Mouse (Mus musculus): ENCODE data around the gene Pgpep1l. TPM values are rescaled to one million over a fixed set of nuclear protein-coding genes. Genes with fewer than 3 reads are reported as not detected.
"Not testable (repeated sequence)": the region's sequence is repeated elsewhere in the genome, so short reads cannot be mapped to it uniquely, and the experiment has no call there.

Pgpep1l gene
- polyA plus RNA-seq, 1 experiment from 2014 or later: not detected

GRCm38 (mm10) chr7:68293997-68294789 is 30.2 kb upstream of the Pgpep1l start:
- H3K9ac ChIP-seq: no peak overlapping the region
- H3K27ac ChIP-seq: no peak overlapping the region
- H3K4me3 ChIP-seq: no peak overlapping the region
- H3K4me2 ChIP-seq: no peak overlapping the region
- WGBS: 79% methylated on average over 16 of the region's 16 CpGs
- H3K36me3 ChIP-seq: no peaks in the 10 kb centered on the region
- H3K9me3 ChIP-seq: no peaks in the 10 kb centered on the region
- H3K4me1 ChIP-seq (replicated peaks): no peaks in the 10 kb centered on the region
- no peak for ATAC-seq (ENCODE audit: low FRiP score)
- no peaks in the 10 kb centered on the region for H3K27me3 ChIP-seq

- Histone ChIP-seq H3K4me1 (replicated peaks) (no peaks in the 10 kb centered on the region), H3K36me3 (no peaks in the 10 kb centered on the region), H3K4me3 (no peak overlapping the region), H3K27ac (no peak overlapping the region), H3K9ac (no peak overlapping the region), H3K4me2 (no peak overlapping the region), H3K9me3 (no peaks in the 10 kb centered on the region), H3K27me3 (no peaks in the 10 kb centered on the region)
- WGBS: 60% methylated on average over 1 of the region's 1 CpGs
- ATAC-seq (ENCODE audit: low FRiP score): no peak
These were observed 27.6 kb upstream of the Pgpep1l start for GRCm38 (mm10) chr7:68291603-68292002.

GRCm38 (mm10) chr7:68289081-68289480 is 25.0 kb upstream of the Pgpep1l start:
- Histone ChIP-seq H3K36me3 (no peaks in the 10 kb centered on the region), H3K4me2 (no peak overlapping the region), H3K27me3 (no peaks in the 10 kb centered on the region), H3K9me3 (no peaks in the 10 kb centered on the region), H3K9ac (no peak overlapping the region), H3K4me3 (no peak overlapping the region), H3K4me1 (replicated peaks) (no peaks in the 10 kb centered on the region), H3K27ac (no peak overlapping the region)
- 94% methylated on average over 8 of the region's 8 CpGs for WGBS
- no peak for ATAC-seq (ENCODE audit: low FRiP score)

- H3K9ac ChIP-seq; H3K36me3 ChIP-seq; H3K27ac ChIP-seq; H3K4me3 ChIP-seq; H3K4me1 ChIP-seq (replicated peaks); H3K27me3 ChIP-seq; ATAC-seq (ENCODE audit: low FRiP score); H3K9me3 ChIP-seq; H3K4me2 ChIP-seq: not testable (repeated sequence)
- WGBS: 93% methylated on average over 4 of the region's 4 CpGs
These were observed 24.0 kb upstream of the Pgpep1l start for GRCm38 (mm10) chr7:68288000-68288399.

- no peak overlapping the region for H3K9ac ChIP-seq
- no peak overlapping the region for H3K4me2 ChIP-seq
- 88% methylated on average over 2 of the region's 2 CpGs for WGBS
- no peak overlapping the region for H3K27ac ChIP-seq
- H3K36me3 ChIP-seq: no peaks in the 10 kb centered on the region
- no peaks in the 10 kb centered on the region for H3K9me3 ChIP-seq
- no peak for ATAC-seq (ENCODE audit: low FRiP score)
- H3K27me3 ChIP-seq: no peaks in the 10 kb centered on the region
- H3K4me1 ChIP-seq (replicated peaks): no peaks in the 10 kb centered on the region
- H3K4me3 ChIP-seq: no peak overlapping the region
These were observed 23.5 kb upstream of the Pgpep1l start for GRCm38 (mm10) chr7:68287582-68287981.

- WGBS: 93% methylated on average over 24 of the region's 24 CpGs
- Histone ChIP-seq H3K4me1 (replicated peaks) (no peaks in the 10 kb centered on the region), H3K9ac (no peak overlapping the region), H3K4me2 (no peak overlapping the region), H3K36me3 (no peaks in the 10 kb centered on the region), H3K4me3 (no peak overlapping the region), H3K27me3 (no peaks in the 10 kb centered on the region), H3K27ac (no peak overlapping the region), H3K9me3 (no peaks in the 10 kb centered on the region)
- no peak for ATAC-seq (ENCODE audit: low FRiP score)
These were observed 22.8 kb upstream of the Pgpep1l start for GRCm38 (mm10) chr7:68286526-68287481.

- H3K27me3 ChIP-seq: no peaks in the 10 kb centered on the region
- no peak overlapping the region for H3K4me3 ChIP-seq
- ATAC-seq (ENCODE audit: low FRiP score): no peak
- H3K27ac ChIP-seq: no peak overlapping the region
- no peaks in the 10 kb centered on the region for H3K9me3 ChIP-seq
- no peak overlapping the region for H3K9ac ChIP-seq
- no peaks in the 10 kb centered on the region for H3K36me3 ChIP-seq
- WGBS: 82% methylated on average over 8 of the region's 8 CpGs
- no peak overlapping the region for H3K4me2 ChIP-seq
- no peaks in the 10 kb centered on the region for H3K4me1 ChIP-seq (replicated peaks)
These were observed 21.8 kb upstream of the Pgpep1l start for GRCm38 (mm10) chr7:68285851-68286298.

GRCm38 (mm10) chr7:68283776-68284175 is 19.7 kb upstream of the Pgpep1l start:
- H3K27ac ChIP-seq: no peak overlapping the region
- 90% methylated on average over 7 of the region's 7 CpGs for WGBS

GRCm38 (mm10) chr7:68283133-68283520 is 19.1 kb upstream of the Pgpep1l start:
- not testable (repeated sequence) for ATAC-seq (ENCODE audit: low FRiP score); H3K4me1 ChIP-seq (replicated peaks); H3K4me2 ChIP-seq; H3K9ac ChIP-seq; H3K9me3 ChIP-seq; H3K27ac ChIP-seq; H3K36me3 ChIP-seq; H3K4me3 ChIP-seq
- WGBS: 87% methylated on average over 4 of the region's 4 CpGs
- peaks cover 13% of the 10 kb centered on the region for H3K27me3 ChIP-seq

More at GRCm38 (mm10) chr7:68283776-68284175, 19.7 kb upstream of the Pgpep1l start:
- no peak for ATAC-seq (ENCODE audit: low FRiP score)
- Histone ChIP-seq H3K4me2 (no peak overlapping the region), H3K27me3 (peaks cover 7% of the 10 kb centered on the region; the same call in 1 of the 2 replicates), H3K4me1 (replicated peaks) (no peaks in the 10 kb centered on the region), H3K36me3 (no peaks in the 10 kb centered on the region), H3K9ac (no peak overlapping the region), H3K4me3 (no peak overlapping the region), H3K9me3 (no peaks in the 10 kb centered on the region)

GRCm38 (mm10) chr7:68282304-68283132 is 18.5 kb upstream of the Pgpep1l start:
- no peak overlapping the region for H3K9ac ChIP-seq
- no peak overlapping the region for H3K4me2 ChIP-seq
- no peaks in the 10 kb centered on the region for H3K36me3 ChIP-seq
- peaks cover 20% of the 10 kb centered on the region for H3K27me3 ChIP-seq
- no peak overlapping the region for H3K4me3 ChIP-seq
- H3K9me3 ChIP-seq: no peaks in the 10 kb centered on the region
- peaks cover under 1% of the 10 kb centered on the region; the same call in 1 of the 2 replicates for H3K4me1 ChIP-seq (replicated peaks)
- ATAC-seq (ENCODE audit: low FRiP score): no peak
- WGBS: 87% methylated on average over 22 of the region's 22 CpGs
- H3K27ac ChIP-seq: no peak overlapping the region

- H3K27ac ChIP-seq: no peak overlapping the region
- H3K36me3 ChIP-seq: no peaks in the 10 kb centered on the region
- no peak overlapping the region for H3K4me2 ChIP-seq
- ATAC-seq (ENCODE audit: low FRiP score): no peak
- H3K9me3 ChIP-seq: no peaks in the 10 kb centered on the region
- 74% methylated on average over 5 of the region's 5 CpGs for WGBS
- H3K4me1 ChIP-seq (replicated peaks): peaks cover 10% of the 10 kb centered on the region
- peaks cover 31% of the 10 kb centered on the region for H3K27me3 ChIP-seq
- H3K4me3 ChIP-seq: no peak overlapping the region
- H3K9ac ChIP-seq: no peak overlapping the region
These were observed 17.3 kb upstream of the Pgpep1l start for GRCm38 (mm10) chr7:68281341-68281740.

Data from hindbrain, embryonic 13.5 days (tissue).